Mouse (Mus musculus) retina, embryonic 14.5 days (tissue): ENCODE results near the gene Gprc6a.

Source experiments
- DNase-seq: peaks from one replicate; pipeline ENCODE4 v3.0.0-alpha.2; 2015; ENCODE audit warnings: low spot score

Gprc6a gene

DNA sequence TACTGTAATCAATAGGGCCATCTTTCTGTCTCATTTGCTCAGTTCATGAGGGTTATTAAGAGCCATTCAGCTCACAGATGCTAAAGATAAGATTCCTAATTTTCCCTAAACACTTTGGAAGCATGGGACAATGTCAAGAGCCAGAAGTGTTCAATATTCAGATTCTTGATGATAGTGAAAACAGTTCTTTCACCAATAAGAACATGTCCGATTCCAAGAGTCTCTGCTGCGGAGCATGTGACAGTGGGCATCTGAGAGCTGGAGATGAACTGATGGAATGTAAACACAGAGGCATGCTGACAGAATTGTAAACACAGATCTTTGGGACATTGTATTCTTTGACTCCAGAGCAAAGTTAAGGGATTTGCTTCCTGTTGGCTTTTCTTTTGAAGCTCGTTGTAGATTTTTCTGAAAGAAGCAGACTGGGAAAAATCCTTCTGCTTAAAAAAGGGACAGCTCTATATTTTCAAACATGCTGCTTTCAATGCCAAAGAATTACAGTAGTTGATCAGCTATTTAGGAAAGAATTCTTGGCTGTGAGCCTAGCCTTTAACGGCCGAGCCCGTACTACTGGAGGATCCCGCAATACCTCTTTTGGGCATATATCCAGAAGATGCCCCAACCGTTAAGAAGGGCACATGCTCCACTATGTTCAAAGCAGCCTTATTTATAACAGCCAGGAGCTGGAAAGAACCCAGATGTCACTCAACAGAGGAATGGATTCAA is at the start of gene Gprc6a:
Gene Gprc6a (minus strand): TSS at position 51 of the 726 bp plus-strand sequence.
- no peak for DNase-seq

DNA sequence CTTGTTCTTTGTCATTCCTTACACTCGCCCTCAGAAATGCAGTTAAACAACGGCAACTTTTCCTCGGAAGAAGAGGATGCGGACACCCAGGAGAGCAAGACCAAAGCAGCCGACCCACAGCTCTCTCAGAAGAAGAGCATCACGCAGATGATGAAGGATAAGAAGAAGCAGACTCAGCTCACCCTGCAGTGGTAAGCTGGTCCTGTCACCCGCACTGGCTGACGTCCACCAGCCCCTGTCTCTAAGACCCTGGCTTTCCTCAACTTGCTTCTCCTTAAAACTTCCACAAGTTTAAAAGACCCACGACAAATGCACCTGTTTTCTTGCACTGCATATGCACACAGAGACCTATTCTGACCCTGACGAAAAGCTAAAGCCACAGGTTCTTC is 47.0 kb upstream of the Gprc6a start:
- DNase-seq, result no peak

DNA sequence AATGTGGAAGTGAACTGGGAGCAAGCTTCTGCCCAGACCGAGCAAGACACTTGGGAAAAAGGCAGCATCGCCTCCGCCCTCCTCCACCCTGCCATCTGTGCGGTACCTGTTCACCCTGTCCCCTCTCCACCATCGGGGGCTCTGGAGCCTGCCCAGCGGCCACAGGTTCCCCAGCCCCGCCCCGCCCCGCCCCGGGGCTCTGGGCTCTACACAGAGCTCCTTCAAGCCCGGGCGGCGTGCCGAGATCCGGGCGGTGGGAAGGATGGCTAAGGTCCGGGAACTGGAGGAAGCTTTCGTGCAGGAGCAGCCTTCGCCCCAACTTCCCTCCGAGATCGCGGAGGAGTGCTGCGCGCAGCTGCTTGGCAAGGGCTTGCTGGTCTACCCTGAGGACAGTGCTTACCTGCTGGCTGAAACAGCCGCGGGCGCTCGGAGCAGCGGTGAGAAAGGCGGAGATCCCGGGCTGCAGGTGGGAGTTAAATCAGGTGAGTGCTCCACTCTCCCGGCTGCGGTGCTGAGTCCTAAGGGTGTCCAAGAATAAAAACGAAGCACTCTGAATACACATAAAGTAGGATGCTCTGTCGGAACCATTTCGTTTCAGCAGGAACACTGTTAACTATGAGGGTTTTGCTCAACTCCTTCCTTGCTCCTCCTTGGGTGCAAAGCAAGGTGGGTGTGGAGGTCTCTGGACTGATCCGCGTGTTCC is 46.4 kb upstream of the Gprc6a start, which contains the start of gene Rfx6:
Gene Rfx6 (plus strand): TSS at position 209 of the 703 bp plus-strand sequence.
- DNase-seq, result peak; percentile 43

DNA sequence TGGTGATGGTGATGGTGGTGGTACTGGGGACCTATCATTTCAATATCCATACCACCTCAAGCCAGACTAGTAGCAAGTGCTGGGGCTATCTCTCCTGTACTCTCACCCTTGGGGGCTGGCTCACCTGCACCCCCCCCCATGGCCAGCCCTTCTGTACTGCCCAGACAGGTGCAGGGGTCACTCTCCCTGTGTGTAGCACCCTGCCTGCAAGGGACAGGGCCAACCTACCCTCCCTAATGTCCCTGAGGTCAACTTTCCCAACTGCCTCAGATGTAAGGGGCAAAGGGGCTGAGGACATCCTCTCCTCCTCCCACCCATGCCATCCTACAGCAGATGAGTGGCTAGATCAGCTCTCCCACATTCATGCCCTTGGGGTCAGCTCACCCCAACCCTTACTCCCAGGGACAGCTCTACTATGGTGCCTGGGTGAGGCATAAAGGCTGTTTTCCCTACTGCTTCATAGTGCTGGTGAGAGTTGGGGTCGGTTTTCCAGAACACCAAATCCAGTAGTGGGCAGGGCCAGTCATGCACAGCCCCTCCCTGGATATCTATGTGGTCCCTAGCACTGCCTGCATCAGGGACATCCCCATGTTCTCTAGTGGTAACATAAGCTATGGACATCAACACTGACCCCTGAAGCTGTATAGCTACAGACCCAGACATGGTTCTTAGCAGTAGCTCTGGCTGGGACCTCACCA is 41.0 kb upstream of the Gprc6a start:
- no peak for DNase-seq

DNA sequence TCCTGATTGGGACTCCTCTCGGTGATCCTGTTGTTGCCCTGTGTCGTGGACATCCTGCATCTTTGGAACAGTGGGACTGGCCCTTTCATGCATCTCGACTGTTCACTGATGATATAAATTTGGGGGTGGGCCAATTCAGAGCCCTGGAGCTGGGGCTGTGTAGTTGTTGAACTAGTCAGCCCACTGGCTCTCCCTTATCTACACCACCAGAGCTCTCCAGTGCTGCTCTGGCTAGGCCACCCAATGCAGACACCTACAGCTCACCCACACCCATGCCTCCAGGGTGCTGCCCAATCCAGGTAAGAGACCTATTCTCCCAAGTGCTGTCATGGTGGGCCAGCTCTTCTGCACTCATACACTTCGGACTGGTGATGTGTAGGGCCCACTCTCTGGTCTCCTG is 40.3 kb upstream of the Gprc6a start:
- no peak for DNase-seq

DNA sequence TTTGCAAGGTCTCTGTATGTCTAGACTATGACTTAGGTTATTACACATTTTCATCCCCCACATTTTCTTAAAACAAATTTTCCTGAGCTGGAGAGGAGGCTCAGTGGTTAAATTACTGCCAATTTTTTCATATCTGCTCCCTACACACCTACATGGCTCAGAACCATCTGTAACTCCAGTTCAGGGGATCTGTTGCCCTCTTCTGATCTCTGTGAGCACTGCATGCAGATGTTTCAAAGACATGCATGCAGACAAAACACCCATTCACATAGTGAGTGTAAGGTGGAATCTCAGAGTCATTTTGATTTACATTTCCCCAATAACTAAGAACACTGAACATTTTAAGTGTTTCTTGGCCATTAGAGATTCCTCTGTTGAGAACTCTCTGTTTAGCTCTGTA is 38.1 kb upstream of the Gprc6a start:
- DNase-seq, result no peak

DNA sequence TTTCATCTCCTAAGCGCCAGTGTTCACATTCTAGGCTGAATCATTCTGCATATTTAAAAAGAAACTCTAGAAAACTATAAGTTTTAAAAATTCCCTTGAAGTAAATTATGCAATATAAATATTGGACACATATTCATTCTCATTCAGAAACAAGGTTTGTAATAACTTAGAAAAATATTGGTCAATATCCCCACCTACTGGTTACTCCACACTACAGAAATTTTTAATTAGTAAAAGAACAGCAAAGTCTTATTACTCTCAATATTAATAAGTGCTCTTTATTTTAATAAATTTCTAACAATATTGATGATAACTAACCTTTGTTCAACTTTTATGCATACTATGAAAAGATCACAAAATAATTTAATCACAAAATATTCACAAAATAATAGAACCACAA is 26.1 kb upstream of the Gprc6a start:
- DNase-seq, result peak; percentile 3

DNA sequence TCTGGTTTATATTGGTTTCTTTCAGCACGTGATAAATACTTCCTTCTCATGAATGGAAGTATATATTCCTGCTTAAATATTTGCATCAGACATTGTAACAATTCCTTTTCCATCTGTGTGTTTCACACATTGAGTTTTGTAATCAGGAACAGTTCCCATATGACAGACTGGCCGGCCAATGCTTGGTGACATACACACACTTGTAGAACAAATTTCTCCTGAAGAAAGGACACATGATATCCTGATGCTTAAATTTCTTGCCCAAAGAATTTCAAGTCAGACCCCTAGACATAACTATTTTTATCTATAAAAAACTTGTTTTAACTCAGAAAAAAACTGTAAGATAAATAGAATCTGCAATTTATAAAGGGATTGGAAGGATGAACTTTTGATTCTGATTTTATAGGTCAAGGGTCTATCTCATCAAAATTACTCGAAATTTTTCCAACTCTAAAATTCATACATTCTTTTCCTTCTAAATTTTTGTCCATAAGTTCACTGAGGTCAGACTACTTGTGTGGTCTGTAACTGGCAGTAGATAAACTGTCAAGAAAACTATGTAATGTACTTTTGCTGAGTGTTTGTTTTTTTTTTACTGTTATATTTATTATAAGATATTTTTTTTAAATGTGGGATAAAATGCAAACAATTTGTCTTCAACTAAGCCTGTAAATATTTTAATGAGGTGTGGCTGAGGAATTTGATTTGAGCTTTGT is 18.4 kb upstream of the Gprc6a start:
- DNase-seq, result no peak

DNA sequence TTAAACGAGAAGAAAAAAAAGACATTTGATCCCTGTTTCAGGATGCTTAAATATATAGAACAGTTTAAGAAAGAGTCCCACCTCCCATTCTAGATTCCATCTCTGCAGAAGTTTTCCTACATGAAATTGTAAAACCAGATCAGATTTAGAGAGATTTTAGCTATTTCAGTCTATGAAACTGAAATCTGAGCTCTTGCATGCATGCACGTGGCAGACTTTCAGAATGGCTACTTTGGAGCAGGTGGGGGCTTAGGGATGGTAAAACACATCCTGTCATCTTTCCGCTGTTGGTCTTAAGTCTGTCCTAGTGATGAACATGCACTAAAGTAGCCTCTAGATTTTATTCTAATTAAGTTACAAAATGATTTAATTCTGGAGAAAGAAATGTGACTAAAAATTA is 10.1 kb downstream of the Gprc6a start:
- DNase-seq, result no peak

DNA sequence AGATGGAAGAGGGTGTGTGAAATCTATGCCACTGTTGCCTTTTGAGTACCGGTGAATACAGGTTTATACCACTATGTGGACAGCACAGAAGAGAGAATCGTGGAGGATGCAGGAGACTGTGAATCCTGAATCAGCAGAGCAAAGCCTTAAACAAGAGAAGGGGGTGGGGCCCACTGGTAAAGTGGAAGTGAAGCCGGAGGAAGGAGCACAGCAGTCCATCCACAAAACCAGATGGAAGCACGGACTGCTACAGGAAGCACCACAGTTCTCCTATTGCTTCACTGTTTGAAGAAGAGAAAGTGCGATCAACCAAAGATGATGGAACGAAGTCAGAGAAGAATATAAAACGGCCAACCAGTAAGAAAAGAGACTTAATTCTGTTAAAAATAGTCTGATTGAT is 11.1 kb downstream of the Gprc6a start:
- no peak for DNase-seq

DNA sequence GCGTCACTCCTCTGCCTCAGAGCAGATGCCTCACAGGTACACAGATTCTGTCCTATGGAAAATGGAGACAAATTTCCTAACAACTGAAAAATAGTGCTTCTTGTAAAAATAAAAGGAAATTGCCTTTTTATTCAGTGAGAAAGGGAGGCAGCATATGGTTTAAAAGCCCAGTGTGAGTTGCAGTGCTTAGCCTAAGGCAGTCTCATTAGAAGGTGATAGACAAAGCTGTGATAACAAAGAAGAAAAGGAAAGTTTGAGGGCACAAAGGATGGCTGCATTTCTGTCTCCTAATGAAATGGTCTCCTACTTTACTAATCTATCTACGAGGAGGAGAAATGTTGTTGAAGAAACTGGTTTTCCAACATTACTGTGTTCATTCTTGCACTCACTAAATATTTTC is 12.7 kb downstream of the Gprc6a start:
- no peak for DNase-seq

DNA sequence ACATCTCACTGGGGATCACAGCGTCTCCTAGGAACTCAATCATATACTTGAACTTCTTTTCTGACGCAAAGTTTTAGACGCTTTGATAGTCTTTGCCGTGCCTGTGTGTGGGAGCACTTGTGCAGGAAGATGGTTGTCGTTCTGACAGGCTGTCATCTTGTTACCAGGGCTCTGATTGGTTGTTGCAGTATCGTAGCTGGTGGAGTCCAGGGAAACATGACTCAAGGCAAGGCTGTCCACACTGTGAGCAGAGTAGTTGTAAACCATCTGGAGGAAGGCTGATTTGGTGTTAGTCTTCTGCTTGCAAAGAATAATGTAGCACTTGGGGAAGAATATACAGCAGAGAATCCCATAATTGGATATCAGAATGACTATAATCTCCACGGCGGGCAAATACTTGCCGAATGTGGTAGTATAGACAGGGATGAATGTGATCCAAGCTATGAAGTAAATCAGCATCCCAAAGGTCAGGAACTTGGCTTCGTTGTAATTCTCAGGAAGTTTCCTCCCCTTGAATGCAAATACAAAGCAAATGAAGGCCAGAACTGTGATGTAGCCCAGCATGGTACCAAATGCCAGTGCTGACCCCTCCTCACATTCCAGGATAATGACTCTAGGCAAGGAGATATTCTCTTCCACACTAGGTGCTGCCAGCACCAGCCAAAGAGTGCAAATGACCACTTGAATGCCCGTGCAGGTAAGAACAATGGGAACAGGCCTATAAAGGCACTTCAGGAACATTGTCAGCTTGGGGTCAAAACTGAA is 16.3 kb downstream of the Gprc6a start:
- DNase-seq, result no peak

DNA sequence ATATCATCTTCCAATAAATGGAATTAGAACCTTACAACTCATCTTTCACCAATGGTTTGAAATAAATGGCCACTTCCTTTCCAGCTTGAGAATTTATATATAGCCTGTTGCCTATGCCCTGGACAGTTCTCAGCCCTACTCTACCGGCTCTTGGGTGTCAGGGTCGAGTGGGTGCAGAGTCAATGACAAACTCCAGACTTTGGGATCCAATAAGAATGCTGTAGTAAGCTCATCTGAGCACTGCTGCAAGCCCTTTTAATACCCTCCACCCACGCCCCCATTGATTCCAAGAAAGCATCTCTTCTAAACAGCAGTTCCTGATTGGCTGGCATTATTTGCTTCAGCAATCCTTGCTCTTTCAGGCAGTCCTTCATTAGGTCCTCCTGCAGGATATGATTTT is 17.8 kb downstream of the Gprc6a start:
- no peak for DNase-seq

DNA sequence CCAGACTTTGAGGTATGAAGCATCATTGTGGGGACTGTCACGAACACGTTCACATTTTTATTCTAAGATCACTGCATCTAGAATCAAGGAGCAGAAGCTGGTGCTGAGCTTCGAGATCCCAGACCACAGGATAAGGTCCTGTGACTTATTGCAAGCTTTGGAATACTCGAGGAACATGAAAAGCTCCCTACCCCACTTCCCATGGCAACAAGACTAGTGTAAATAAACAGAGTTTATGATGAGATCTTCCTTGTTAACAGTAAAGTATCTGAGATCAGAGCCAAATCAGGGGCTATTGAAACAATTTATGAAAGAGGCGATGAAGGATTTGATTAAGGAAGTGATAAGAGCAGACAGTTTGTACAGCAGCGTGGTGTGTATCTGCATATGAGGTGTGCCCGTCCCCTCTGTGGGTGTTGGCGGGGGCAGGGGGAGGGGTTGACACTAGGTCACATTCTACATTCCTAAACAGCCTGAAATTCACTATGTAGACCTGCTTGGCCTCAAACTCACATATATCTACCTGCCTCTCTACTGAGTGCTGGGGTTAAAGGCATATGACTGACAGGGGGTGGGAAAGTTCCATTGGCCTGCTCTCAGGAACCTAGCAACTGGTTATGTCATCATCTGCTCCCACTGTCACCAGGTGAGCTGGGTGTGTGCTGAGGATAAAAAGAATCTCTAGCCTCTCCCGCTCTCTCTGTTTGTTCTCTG is 19.1 kb downstream of the Gprc6a start:
- DNase-seq, result no peak

DNA sequence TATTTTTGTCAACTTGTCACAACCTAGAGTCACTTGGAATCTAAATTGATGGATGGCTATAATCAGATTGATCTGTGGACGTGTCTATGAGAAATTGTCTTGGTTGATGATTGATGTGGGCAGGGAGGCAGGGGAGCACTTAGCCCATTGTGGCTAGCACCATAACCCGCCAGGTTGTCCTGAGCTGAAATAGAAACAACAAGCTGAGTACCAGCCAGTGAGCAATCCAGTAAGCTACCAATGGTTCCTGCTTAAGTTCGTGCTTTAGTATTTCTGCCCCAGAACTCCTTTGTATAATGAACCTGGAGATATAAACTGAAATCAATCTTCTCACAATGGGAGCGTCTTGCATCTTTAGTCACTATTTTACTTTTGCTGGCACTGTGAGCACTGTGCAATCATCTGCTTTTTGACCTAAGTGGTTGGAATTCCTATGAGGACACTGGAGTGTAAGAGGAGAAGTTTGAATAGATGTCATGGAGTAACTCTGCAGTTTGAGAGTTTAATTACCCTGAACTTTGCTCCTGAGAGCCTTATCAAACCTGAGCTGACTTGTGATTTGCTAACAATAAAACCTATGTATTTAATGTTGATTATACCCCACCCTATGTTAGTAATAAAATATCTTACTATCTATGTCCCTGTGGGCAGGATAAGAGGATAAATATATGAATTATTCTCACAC is 21.4 kb downstream of the Gprc6a start:
- no peak for DNase-seq

DNA sequence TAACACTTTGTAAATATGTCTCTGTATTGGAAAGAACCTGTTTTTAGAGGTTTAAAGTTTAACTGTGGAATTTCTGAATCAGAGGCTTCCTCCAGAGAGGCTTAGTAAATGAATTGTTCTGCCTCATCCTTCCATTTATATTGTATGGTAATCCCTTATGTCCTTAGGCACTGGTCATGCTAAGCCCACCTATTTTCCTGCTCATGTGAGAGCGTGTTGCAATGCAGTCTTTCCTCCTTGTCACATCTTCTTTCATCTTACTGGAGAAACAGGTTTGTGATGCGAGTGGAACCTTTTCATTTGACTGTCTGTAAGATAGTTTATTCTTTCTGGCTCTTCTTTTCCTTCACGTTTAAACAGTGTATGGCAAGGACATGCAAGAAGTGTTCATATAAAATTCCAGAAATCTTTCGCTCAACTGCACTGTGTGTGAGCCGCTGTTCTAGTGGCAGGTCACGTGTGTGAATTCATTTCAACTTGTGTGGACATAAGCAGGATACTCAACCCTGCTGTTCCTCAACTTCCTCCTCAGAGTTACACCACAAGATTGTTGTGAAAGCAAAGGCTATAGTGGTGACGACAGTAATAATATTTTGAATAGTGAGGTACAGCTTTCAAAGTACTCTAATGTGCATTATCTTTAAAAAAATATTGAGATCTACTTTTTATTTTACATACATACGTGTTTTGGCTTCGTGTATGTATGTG is 34.2 kb downstream of the Gprc6a start:
- no peak for DNase-seq

DNA sequence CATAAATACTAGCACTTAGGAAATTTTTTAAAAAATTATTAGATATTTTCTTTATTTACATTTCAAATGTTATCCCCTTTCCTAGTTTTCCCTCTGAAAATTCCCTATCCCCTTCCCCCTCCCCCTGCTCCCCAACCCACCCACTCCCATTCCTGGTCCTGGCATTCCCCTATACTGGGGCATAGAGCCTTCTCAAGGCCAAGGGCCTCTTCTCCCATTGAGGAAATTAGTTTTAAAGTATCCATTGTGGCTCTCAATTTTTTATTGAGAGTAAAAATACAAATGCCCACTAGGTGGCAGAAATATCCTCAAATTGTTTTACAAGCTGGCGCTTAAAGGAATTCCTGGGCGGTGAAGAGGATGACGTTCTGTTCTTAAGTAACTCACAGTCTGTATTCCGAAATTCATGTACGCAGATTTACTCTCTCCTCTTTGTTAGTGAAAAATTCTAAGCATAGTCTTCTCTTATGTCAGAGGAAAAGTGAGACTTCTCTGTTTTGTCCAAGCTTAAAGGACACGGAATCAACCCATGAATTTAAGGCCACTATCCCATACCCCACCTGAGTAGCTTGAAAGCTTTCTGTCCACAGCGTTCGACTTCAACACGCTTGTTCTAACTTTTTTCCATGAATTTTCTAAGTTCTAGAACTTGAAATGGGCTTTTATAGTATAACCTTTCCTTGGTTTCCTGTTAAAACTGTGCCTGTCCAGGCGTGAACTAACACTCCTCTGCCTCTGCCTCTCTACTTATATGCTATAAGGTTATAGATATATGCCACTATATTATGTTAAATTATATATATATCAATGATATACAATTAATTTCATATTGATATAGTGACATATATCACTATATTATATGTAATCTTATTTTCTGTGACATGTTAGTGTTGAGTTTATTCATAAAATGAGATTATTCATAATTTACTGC is 36.0 kb downstream of the Gprc6a start:
- peak; percentile 82 for DNase-seq

DNA sequence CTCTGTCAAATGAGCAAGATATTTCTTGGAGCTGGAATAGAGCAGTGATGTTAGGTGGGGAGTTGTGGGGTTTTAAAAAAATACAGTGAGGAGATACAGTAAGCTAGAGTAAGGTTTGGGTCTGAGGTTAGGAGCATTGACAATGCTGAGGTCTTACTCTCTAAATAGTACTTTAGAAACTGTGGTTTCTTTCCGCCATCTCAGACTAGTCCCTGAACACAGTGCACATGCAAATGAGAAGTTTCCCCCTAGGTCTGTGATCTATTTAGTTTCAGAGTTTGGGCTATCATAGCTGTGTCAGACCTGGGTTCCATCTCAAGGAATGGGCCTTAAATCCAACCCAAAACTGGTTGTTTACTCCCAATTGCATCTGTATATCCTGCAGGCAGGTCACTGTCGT is 39.7 kb downstream of the Gprc6a start:
- no peak for DNase-seq

DNA sequence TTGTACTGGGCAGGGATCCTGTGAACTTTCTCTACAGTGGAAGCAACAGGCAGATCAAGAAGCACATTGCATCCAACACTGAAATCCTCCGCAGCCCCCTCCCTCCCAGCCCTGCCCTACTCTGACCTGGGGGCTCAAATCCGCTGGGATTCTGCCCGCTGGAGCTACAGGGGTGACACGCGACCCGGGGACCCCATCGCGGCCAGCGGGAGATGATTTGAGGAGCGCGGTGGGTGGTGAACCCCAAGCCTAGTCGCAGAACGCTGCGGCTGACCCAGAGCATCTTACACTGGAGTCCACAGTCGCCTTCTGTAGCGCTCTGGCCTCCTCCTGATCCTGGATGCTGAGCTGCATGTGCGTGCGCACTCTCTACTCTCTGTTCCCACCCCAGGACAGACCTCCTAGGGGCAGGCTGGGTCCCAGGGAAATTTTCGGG is 41.1 kb downstream of the Gprc6a start, which contains the start of gene Fam162b:
Gene Fam162b (minus strand): TSS at position 379 of the 436 bp plus-strand sequence.
- DNase-seq, result peak; percentile 33
